Mouse (Mus musculus) liver, adult (tissue): ENCODE measurements around the gene Gm20388.

ENCODE experiments used
- GATA4 ChIP-seq: IDR thresholded peaks from 2 replicates; pipeline ENCODE4 v1.6.1; 2014; ENCODE audit warnings: mild to moderate bottlenecking, low read length; ENCODE audit not compliant: insufficient replicate concordance

Gene Gm20388

DNA sequence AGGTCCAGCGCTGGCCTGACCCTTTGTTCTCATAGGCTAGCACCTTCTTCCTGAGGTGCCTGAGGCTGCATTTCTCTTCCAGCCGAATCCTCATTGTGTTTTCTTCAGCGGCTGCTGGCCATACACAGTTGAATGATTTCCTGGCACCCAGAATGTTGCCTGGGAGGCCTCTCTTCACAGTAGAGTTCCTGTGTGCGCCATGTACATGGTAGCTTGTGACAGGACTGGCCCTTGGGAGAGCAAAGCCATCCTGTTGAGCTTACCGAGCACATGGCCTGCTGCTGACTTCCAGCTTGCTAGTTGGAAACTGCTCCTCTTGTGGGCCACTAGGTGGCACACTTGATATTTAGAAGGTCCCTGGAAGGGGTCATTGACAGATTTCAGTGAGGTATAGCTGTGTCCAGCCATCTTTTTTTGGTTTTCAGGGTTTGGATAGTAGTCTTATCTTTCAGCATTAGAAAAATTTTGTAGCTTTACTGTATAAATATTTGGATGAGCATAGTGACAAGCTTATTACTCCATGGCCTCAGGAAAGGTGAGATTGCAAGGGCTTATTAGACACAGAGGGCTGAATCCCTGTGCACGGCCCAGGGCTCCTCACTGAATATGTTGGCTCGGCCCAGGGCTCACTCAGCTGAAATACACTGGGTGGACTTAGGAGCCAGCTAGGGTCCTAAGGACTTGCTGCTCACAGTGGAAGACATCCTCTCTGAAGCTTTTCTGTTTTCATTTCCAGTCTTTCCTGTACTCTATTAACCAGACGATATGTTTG lies 2067.4 kb downstream of the Gm20388 start:
- no peak for TF ChIP-seq GATA4

DNA sequence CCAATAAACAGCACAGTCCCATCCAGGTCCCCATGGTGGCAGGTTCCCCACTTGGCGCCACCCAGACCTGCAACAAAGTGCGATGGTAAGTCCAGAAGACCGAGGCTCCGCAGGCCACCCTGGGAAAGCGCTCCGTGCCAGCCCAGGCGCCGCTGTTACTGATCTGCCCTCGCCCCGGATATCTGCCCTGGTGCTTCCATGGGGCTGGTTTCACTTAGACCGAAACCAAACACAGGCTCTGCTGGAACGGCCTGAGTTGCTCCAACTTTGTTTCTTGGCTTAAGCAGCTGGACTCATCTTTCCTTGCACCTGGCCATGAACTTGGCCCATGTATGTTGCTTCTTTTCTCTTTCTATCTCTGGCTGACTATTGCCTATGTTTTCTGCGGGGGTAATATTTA lies 2068.0 kb downstream of the Gm20388 start:
- no peak for TF ChIP-seq GATA4

DNA sequence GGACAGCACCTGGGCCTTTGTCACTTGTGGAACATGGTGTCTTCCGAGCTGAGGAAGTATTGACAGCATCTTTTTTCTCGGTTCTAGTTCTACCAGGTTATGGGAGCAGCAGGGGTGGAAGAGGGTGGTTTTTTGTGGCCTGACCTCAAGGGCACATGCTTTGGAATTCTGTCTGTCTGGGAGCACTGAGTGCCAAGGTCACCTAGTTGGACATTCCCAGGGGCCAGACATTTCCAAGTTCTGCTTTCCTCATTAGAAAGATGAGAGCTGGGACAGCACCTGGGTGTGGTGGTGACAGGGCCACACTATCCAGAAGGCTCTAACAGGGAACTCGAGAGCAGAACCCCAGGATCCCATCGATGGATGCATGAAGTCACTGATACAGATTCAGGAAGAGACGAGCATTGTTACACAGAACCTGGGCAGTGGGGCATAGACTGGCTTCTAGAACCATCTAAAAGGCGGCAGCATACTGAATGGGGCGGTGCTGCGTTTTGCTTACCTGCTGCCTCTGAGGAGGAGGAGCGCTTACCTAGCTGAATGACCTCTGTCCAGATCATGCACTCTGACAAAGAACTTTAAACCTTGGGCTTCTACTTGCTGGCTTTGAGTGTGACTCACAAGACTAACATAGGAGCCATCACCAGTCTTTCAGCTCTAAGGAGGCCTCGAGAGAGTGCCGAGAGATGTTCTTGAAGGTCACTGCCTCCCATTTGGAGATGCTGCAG lies 2070.3 kb downstream of the Gm20388 start:
- no peak for TF ChIP-seq GATA4

DNA sequence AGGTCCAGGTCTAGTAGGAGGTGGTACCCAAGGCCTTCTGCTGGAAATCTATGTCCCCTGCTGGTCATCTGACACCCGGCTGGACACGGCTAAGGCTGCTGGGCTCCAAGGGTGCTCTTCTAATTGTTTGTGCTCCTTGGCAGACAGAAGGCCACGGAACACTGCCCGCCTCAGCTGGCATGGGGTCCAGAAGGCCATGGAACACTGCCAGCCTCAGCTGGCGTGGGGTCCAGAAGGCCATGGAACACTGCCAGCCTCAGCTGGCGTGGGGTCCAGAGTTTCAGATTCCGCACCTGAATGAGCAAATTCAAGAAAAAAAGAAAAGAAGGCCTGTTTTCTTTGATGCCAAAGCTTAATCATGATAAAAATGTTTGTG lies 2070.9 kb downstream of the Gm20388 start:
- no peak for TF ChIP-seq GATA4

DNA sequence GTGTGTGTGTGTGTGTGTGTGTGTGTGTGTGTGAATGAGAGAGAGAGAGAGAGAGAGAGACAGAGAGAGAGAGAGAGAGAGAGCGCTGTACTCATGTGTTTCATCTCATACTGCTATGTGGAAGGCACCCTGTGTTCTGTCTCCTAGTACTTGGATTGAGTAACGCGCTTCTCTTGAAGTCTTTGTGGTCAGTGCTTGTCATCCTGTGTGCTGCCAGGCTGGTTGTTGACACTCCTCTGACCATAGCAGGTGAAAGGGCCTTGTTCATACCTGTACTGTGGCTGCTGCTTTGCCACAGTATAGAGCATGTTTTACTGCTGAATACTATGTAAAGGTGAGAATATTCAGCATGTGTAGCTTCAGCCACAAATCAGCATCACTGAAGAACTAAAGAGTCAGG lies 2075.0 kb downstream of the Gm20388 start:
- no peak for TF ChIP-seq GATA4

DNA sequence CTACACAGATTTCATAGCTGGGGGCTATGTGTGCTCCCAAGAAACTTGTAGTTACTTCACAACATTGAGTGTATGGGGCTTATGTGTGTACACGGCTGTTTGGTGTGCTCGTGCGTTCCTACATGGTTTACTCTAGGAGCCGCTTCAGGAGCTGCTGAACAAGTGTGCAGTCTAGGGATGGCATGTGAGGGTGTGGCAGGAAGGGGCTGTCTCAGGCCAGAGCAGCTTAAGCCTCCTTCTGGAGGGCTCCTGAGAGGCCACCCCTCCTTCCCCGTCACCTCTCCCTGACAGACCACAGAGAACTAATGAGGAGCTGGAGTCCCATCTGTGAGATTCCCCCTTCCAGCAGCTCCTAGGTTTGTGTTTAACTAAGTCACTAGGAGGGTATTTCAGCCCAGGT lies 2077.3 kb downstream of the Gm20388 start:
- TF ChIP-seq GATA4, result no peak

DNA sequence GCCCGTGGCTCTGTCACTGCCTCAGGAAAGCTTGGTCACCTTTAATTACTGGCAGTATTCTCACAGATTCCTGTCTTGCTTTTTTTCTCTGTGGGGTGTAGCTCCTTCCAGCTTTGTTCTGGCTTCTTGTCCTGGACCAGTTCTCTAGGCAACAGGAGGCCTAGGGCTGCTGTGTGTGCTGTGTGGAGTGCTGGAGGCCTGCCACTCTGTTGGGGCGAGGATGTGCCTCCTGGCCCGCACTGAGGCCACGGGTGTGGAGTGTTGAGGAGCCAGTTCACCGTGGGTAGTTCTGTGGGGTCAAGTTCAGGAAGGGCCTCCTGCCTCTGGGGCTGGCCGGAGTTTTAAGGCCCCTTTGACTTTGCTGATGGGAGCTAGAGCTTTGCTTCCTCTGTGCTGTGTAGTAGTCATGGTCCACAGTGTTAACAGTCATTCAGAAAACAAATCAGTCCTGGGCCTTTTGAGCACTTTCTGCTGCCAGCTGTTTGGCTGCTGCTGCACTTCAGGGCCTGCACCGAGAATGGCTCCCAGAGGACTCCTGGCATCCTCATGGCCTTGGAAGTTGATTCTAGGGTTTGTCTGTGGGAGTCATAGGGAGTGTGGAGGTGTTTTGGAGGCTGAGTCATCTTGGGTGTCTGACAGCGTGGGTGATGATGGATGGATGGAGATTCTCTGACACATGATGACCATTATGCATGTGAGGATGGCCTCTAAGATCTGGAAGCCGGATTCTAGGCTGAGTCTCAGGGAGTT lies 2080.0 kb downstream of the Gm20388 start:
- no peak for TF ChIP-seq GATA4

DNA sequence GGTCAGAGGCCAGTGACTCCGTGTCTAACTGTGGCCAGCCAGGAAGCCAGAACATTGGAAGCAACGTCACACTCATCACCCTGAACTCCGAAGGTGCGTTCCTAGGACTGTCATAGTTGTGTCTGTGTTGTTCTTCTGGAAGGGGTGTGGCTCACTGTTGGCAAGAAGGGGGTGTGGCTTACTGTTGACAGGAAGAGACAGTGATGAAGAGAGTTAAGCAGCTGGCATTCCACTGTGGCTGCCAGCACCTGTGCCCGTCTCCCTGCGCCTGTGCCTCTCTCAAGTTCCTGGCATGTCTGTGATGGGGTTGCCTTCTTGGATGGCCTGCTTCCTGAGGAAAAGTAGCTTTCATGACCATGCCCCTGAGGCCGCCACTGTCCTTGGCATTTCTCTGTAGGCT lies 2081.0 kb downstream of the Gm20388 start:
- TF ChIP-seq GATA4, result no peak

DNA sequence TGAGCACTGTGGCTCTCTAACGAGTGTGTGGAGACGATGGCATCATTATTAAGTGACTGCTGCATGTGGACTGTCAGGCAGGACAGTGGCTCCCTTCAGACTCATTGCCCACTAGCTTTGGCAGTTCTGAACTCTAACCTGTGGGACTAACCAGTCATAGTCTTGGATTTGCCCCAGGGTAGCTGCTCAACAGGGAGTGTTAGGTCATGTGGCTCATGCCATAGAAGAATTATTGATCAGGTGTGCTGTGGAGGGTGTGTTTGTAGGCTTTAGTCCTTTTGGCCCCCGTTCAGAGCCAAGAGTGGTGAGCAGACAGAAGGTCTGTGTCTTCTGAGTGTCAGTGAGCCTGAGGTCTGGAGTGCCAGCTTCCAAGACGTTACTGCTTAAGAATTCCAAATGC lies 2082.3 kb downstream of the Gm20388 start:
- TF ChIP-seq GATA4, result no peak

DNA sequence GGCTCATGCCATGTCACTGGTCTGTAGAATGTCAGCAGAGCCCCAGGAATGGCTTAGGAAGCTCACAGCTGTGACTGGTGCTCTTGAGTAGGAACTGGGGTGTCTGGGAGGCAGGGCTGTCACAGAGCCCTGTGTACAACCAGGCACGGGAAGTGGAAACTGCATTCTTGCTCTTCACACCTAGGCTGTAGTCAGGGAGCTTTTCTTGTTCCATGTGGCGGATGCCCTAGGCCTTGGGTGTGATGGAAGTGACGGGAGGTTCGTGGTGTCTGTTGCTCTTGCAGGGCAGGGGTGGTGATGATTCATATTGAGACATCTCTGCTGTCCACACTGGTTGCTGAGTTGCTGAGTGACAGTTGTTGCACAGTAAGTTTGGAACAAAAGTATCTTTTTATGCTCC lies 2084.5 kb downstream of the Gm20388 start:
- no peak for TF ChIP-seq GATA4

DNA sequence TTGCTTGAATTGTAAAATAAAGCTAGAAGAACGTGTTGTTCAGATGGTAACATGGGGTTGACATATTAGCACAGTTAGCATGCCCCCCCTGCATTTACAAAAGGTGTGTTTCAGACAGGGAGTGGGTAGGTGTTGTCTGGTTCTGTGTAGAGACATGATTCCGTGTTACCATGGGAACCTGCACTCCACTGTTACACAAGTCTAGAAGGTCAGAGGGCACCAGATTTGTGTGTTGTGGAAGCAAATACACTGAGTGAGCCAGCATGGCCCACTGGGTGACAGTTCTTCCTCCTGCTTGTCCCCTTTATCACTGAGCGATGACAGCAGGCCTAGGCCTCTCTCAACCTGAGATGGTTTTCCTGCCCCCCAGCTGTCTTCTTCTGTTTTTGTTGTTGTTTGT lies 2085.3 kb downstream of the Gm20388 start:
- TF ChIP-seq GATA4, result no peak

DNA sequence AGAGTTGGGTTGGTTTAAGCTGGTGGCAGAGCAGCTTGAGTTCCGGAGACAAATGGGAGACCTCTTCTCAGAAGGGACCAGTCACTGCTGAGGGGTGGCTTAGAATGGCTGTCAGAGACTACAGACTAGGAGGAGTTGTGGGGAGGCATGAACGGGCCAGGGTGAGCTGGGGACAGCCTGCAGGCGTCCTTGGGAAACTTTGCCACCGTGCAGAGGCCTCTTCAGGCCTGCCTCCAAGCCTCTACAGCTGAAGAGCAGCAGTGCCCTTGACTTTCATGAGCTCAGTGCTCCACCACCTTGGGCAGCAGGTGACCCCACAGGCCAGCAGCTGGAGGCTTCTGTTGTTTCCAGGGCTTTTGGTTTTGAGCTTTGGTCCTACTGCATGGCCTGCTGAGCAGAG lies 2088.0 kb downstream of the Gm20388 start:
- no peak for TF ChIP-seq GATA4

DNA sequence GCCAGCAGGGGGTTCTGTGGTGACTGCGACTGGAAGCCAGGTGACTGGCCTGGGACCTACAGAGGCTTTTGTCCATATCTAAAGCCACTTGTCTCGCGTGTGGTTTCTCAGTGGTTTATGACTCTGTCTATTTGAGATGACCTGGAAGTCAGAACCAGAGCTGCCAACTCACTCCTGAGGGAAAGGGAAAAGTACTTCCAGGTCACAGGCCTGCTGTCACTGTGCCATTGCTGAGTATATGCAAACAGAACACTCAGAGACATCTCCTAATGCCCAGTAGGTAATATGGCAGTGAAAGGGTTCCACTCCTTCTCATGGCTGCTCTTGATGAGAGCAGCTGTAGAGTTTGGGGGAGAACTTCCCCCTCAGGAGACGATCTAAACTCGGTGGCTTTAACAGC lies 2088.6 kb downstream of the Gm20388 start:
- no peak for TF ChIP-seq GATA4

DNA sequence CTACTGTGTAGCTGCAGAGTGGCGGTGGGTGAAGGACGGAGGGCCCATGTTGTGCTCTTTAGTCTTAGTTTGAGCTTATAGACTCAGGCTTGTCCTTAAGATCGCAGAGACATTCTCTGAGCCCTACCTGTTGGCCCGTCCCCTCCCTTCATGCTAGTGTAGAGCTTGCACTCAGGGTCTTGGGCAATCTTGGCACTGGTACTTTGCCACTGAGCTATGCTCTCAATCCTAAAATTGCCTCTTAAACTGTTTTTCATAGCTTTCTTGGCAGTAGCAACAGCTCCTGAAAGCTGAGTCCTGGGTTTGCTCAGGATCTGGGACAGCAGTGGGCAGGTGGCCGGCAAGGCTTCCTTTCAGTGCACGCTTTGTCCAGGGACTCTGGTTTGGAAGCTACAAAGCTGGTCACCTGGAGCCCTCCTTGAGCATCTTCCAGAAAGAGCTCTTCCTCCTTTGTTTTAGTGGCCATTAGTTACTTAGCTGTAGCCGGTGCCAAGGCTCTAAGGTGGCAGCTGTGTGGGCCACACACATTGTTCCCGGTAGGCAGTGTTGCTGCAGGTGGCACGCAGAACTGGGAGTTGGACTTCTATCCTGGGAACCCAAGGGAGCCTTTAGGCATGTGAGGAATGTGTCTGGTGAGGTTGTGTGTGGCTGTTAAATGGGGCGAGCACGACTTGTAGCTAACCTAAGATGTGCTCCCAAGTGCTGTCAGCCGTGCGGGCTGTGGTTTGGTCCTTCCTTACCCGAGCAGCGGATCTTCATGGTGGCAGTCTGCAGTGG lies 2090.9 kb downstream of the Gm20388 start:
- no peak for TF ChIP-seq GATA4

DNA sequence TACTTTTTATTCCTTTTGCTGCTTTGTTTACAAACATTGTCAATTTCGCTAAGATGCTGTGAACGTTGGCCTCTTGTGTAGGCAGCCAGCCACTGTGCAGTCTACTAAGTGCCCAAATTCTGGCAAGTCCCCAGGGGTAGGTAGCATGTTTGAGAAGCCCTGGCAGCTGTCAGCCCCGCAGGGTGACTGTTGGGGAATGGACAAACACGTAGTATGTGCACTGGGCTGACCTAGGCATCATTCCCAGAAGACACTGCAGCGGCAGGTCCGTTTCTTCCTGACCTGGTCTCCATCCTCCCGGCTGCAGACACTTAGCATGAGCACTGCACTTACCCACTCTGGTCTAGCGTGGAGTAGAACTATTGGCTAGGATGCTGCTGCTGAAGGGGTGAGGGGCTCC lies 2093.0 kb downstream of the Gm20388 start:
- no peak for TF ChIP-seq GATA4
